Comparison of ENCODE assay signal across 9 mouse cellular contexts in genomic region chr6:108735910-108736750, GRCm38 (mm10). TPM values are rescaled to one million over a fixed set of nuclear protein-coding genes. Genes with fewer than 3 reads are reported as not detected.
A peak's percentile ranks its signal among the peaks of the same experiment; 100 is the strongest.
DNase-seq lines count a peak whose midpoint lies in the region; ATAC-seq and TF ChIP-seq lines count a peak whose summit lies in the region.
"Had no signal": no experiment of that assay in that cellular context is flagged by ENCODE, and none has a peak within 500 bp of the region (broad histone marks: within the 10 kb centered on the region; RNA-seq: fewer than 3 reads in every experiment).

No protein-coding gene starts in this region.

- no peak overlapping the region for H3K9ac ChIP-seq in kidney, postnatal 0 days (ENCODE audit: low read depth, low read length)
- no peak overlapping the region for H3K9ac ChIP-seq in limb, embryonic 14.5 days (ENCODE audit: low read depth, low read length, severe bottlenecking)
- H3K9ac ChIP-seq: embryonic facial prominence, embryonic 15.5 days had no signal

- H3K36me3 ChIP-seq in kidney, postnatal 0 days (ENCODE audit: insufficient read depth, low read length) = no peaks in the 10 kb centered on the region
- no peaks in the 10 kb centered on the region for H3K36me3 ChIP-seq in limb, embryonic 14.5 days (ENCODE audit: control insufficient read depth, insufficient read depth, low read length)
- H3K36me3 ChIP-seq in splenic B cell, adult 2 months (ENCODE audit: control insufficient read depth, insufficient read depth, low read length, poor library complexity, severe bottlenecking) = no peaks in the 10 kb centered on the region
- H3K36me3 ChIP-seq: embryonic facial prominence, embryonic 15.5 days had no signal

- TF ChIP-seq POLR2A in limb, embryonic 14.5 days (IDR thresholded peaks at IDR 0.05; ENCODE audit: borderline replicate concordance, extremely low read depth, insufficient read depth, insufficient read length) = no peak

- no peaks in the 10 kb centered on the region; the same call in 1 of the 2 replicates for H3K4me1 ChIP-seq in kidney, postnatal 0 days (replicated peaks; ENCODE audit: insufficient read depth, low read length)
- peaks cover 4% of the 10 kb centered on the region; the same call in 1 of the 2 replicates for H3K4me1 ChIP-seq in limb, embryonic 14.5 days (ENCODE audit: control insufficient read depth, insufficient read depth, low read length)

- H3K27ac ChIP-seq in kidney, postnatal 0 days = no peak overlapping the region
- no peak overlapping the region for H3K27ac ChIP-seq in limb, embryonic 14.5 days (replicated peaks; ENCODE audit: low read depth, low read length)
- H3K27ac ChIP-seq: embryonic facial prominence, embryonic 15.5 days had no signal

- no peaks in the 10 kb centered on the region for H3K9me3 ChIP-seq in kidney, postnatal 0 days (replicated peaks; ENCODE audit: low read length)
- H3K9me3 ChIP-seq in limb, embryonic 14.5 days (ENCODE audit: control insufficient read depth, low read length) = no peaks in the 10 kb centered on the region
- H3K9me3 ChIP-seq: embryonic facial prominence, embryonic 15.5 days had no signal

- H3K4me2 ChIP-seq in kidney, postnatal 0 days (ENCODE audit: low read length) = no peak overlapping the region
- no peak overlapping the region for H3K4me2 ChIP-seq in limb, embryonic 14.5 days (replicated peaks; ENCODE audit: low read depth, low read length, severe bottlenecking)
- H3K4me2 ChIP-seq: embryonic facial prominence, embryonic 15.5 days had no signal

- peak; percentile 57 for ATAC-seq in activated CD4-positive, CD25-positive, alpha-beta regulatory T cell, adult 4 months
- peak; percentile 97 for ATAC-seq in common myeloid progenitor, adult 5-6 weeks (replicated peaks; ENCODE audit: low read depth, poor library complexity, severe bottlenecking)
- peak; percentile 69 for ATAC-seq in kidney, postnatal 0 days (replicated peaks; ENCODE audit: low FRiP score, low read depth)
- peak; percentile 70; the same call in 1 of the 2 replicates for ATAC-seq in limb, embryonic 14.5 days (ENCODE audit: low FRiP score, low read depth)

- peak; percentile 84 for DNase-seq in 416B (ENCODE audit: low read depth)
- DNase-seq in gastrocnemius, postnatal 14 days = peak; percentile 64
- peak; percentile 85 for DNase-seq in kidney, postnatal 0 days (ENCODE audit: low spot score)
- peak; percentile 74 for DNase-seq in limb, embryonic 14.5 days (ENCODE audit: low spot score)
- DNase-seq in natural killer cell, adult 2 months (ENCODE audit: low spot score in 2 of 2) = peak; percentile 65 to 84
- peak; percentile 92 for DNase-seq in splenic B cell, adult 2 months (ENCODE audit: low read depth, low spot score)

- H3K27me3 ChIP-seq in kidney, postnatal 0 days (ENCODE audit: insufficient read depth, low read length) = no peaks in the 10 kb centered on the region
- no peaks in the 10 kb centered on the region for H3K27me3 ChIP-seq in limb, embryonic 14.5 days (ENCODE audit: control insufficient read depth, insufficient read depth, low read length)
- no peaks in the 10 kb centered on the region for H3K27me3 ChIP-seq in splenic B cell, adult 2 months (ENCODE audit: control insufficient read depth, insufficient read depth, low read length, poor library complexity, severe bottlenecking)
- H3K27me3 ChIP-seq: embryonic facial prominence, embryonic 15.5 days had no signal

- peak; percentile 87 for TF ChIP-seq CTCF in kidney, postnatal 0 days (IDR thresholded peaks at IDR 0.05; ENCODE audit: low read depth)

- no peak overlapping the region for H3K4me3 ChIP-seq in kidney, postnatal 0 days (replicated peaks; ENCODE audit: low read depth, low read length)
- H3K4me3 ChIP-seq in limb, embryonic 14.5 days (replicated peaks; ENCODE audit: low read length) = no peak overlapping the region
- H3K4me3 ChIP-seq: embryonic facial prominence, embryonic 15.5 days had no signal

- intact Hi-C loops in gastrocnemius, postnatal 14 days (cut with DNase I; ENCODE audit: low total_unique reads) = no loop called here

- WGBS in kidney, postnatal 0 days = 43% methylated on average over 9 of the region's 9 CpGs
- WGBS in limb, embryonic 14.5 days = 50% methylated on average over 9 of the region's 9 CpGs

RNA-seq across cellular contexts. Expression of gene Arl8b, which starts 46.8 kb away (rescaled TPM):
- 10 to 100 TPM; 41.0 to 42.6 TPM for polyA plus RNA-seq in activated CD4-positive, CD25-positive, alpha-beta regulatory T cell, adult 4 months (2017; shearing (Covaris generic))
- 59.3 and 88.5 TPM in 2 replicates for total RNA-seq in common myeloid progenitor, adult 5-6 weeks (2017)
- 10 to 100 TPM; 69.5 to 72.6 TPM for total RNA-seq in gastrocnemius, postnatal 14 days (2021)
- 64.5 and 64.7 TPM in 2 replicates for polyA plus RNA-seq in kidney, postnatal 0 days (2015; fragmentation: Nextera tagmentation; extraction: Ambion mirVana)
- polyA plus RNA-seq in limb, embryonic 14.5 days (2012; rRNA removed) = 26.9 and 28.0 TPM in 2 replicates
- 76.5 and 78.7 TPM in 2 replicates for polyA plus RNA-seq in limb, embryonic 14.5 days (2014; fragmentation: Nextera tagmentation; extraction: Ambion mirVana)
